Mouse (Mus musculus) kidney, adult 9 months (tissue): ENCODE measurements around the gene Ptp4a2.
"Not testable (repeated sequence)": the region's sequence is repeated elsewhere in the genome, so short reads cannot be mapped to it uniquely, and the experiment has no call there.

Experiments used
- DNase-seq: peaks from one replicate; pipeline ENCODE4 v3.0.0; 2022

Gene Ptp4a2

DNA sequence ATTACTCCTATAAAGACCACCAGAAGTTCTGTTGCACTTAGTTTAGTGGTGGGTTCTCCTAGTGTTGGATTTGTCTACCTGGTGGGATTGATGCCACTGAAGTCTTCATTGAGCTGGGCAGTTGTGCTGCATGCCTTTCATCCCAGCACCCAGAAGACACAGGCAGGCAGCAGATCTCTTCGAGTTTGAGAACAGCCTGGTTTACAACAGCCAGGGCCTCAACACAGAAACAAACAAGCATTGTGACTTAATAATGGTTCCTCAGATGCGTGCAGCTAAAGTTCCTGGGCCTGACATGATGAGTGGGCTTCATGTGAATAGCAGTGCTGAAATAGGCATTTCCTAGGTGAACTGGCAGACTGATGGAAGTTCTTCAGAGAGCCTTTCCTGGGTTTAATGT, 42.0 kb downstream of the Ptp4a2 start:
- DNase-seq = no peak

DNA sequence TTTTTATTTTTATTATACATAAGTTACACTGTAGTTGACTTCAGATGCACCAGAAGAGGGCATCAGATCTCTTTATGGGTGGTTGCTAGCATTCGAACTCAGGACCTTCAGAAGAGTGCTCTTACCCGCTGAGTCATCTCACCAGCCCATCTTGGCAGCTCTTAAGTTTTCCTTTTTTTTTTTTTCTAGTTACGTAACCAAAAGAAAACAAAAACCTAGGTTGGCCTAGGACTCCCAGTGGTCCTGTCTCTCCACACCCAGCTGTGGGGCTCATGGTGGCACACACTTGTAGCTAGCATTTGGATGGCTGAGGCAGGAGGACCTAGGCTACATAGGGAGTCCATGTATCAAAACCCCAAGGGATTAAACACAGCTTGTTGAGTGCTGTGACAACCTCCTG, 43.0 kb downstream of the Ptp4a2 start:
- no peak for DNase-seq

DNA sequence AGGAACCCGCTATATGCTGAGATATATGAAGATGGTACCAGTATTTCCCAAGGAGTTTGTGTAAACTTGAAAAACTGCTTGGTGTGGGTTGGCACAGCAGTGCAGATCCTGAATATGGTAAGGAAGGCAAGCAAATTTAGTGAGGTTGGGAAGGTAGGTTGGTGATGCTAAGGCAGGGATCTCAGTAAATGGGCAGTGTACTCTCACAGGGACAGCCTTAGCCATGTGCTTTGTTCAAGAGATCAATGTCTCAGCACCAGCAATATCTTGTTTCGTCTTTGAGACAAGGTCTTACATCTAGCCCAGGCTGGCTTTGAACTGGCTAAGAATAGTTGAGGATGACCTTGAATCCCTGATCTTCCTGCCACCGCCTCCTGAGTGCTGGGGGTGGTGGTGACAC, 43.6 kb downstream of the Ptp4a2 start:
- DNase-seq = no peak

DNA sequence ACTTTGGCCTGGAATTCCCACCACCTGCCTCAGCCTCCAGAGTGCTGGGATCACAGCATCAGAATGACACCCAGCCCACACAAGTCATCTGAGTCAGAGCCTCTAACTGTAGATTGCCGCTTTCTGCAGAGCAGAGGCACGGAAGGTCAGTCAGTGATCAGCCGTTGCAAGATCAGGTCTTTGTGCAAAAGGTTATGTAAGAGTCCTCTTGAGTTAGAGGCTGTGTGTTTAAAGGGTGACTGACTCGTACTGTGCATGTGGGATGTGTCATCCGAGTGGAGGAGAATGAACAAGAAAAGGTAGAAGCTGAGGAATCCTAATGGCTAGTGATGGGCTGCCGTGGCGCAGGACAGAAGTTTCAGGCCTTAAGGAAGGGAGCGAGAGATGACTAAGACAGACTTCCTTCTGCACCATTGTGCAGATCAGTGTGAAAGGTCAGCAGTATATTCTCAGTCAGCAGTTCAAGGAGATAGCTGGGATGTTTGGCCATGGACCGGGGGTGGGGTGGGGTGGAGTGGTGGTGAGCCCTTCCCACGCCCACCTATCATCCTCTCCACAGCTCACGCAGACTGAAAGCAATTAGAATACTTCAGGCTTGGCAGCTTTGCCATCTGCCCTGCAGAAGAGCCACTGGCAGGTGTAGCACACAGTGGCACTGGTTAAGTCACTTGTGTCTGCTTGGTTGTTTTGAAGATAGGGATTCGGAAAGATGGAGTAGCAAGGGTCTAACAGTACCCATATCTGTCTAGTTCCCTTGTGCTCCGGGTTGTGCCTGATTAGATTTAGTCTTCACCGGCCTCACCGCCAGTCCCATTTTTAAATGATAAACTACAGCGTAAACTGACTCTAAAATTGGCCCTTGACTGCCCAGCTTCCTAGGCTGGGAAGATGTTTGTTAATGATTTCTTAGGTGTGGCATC, 44.3 kb downstream of the Ptp4a2 start:
- peak; percentile 49 for DNase-seq

DNA sequence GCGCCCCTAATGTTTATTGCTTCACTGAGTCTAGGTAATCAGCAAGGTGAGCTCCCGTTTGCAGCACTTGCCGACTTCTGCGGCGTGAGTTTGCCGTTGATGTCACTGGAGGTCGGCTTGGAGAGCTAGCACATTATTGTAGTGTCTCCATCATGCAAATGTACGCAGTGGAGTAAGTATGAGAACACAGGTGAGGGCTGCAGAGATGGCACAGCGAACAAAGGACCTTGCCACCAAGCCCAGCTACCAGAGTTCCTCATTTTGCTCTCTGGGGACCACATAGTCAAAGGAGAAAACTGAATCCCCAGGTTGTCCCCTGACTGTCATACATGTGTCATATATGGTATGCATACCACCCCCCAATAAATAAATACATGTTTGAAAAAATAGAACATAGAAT, 49.4 kb downstream of the Ptp4a2 start:
- no peak for DNase-seq

DNA sequence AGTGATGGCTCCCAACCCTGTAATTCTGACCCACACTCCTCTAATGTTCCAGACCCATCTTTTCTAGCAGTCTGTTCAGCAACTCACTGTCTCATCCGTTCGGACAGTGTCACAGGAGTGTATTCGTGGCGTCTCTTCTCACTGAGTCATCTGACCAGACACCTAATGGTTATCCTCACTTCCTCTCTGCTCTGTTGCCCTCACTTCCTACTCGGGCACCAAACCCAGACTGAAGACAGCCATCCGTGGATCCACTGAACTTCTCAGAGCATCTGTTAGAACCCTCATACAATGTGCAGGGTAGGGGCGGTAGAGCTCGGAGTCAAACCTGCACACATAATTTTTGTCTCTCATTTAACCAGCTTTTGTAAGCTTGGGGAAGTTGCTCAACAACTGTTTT, 50.4 kb downstream of the Ptp4a2 start:
- DNase-seq = no peak

DNA sequence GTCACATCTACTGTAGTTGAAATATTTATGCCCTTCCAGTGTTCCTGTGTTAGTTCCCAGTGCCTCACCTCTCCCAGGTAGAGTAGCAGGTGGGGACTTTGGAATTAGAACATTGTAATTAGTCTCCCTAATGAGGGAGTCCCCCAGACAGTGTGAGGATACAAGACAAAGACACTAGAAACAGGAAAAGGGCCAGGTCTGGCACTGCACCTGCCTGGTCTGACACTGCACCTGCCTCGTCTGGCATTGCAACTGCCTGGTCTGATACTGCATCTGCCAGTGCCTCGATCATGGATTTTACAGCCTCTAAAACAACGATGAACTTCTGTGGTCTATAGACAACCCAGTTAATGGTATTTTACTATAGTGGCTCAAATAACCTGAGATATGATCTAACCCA, 51.3 kb downstream of the Ptp4a2 start:
- DNase-seq = no peak

DNA sequence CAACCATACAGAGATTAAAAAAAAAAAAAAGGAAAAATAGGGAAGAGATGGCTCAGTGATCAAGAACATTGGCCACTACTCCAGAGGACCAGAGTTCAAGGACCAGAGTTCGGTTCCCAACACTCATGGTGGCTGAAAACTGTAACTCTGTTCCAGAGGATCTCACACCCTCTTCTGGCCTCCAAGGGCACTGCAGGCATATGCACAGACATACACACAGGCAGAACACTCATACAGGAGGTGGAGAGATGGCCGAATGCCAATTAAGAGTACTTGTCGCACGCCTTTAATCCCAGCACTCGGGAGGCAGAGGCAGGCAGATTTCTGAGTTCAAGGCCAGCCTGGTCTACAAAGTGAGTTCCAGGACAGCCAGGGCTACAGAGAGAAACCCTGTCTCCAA, 55.2 kb downstream of the Ptp4a2 start:
- DNase-seq = not testable (repeated sequence)

DNA sequence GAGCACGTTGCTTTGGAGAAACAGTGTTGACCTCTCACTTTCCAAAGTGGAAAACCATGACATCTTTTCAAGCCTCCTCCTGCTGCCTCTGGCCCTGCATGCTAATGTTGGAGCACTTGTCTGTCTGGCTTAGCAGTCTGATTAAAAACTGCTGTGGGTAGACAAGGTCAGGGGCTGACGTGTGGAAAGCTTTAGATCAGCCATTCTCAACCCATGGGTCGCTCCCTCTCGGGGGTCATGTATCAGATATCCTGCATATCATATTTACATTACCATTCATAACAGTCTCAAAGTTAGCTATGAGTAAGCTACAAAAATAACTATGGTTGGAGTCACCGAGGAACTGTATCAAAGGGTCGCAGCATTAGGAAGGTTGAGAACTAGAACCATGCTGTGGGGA, 57.2 kb downstream of the Ptp4a2 start:
- no peak for DNase-seq

DNA sequence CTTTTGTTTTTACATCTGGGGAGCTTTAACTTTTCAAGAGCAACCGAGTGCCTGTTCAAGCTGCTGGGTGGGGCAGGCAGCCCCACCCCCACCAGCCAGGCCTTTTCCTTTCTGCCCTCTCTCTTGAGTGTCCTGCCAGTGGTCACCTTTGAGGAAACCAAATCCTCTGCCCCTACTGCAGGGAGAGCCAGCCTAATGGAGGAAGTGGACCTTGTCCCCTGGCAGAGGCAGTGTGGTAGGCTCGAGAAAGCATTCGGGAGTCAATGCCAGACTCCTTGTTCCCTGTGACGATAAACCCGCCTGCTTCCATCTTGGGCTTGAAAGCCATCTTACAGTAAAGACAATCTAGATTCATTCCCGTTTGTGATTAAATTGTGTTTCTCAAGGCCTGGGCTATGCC, 59.5 kb downstream of the Ptp4a2 start:
- DNase-seq = peak; percentile 57

DNA sequence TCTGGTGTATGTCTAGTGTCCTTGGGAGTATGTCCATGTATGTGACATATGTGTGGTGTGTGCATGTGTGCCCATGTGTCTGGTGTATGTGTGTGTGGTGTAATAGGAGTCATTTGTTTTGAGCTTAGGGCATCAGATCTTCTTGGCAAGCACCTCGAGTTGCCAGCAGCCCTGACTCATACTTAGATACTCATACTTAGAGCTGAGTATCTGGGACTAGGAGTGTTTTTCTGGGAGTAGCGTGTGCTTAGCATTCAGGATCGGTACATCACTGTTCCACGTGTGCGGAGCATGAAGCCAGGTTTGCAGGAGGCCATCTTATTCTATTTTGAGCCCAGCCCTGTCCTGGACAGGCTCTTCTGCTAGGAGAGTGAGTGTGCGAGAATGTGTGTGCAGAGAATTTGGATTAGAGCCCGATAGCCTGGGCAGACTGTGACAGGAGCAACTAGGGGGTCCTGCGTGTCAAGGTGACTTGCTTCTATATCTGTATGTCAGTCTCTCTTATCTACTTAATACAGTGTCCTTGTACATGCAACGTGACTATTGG, 61.4 kb downstream of the Ptp4a2 start:
- DNase-seq = no peak

DNA sequence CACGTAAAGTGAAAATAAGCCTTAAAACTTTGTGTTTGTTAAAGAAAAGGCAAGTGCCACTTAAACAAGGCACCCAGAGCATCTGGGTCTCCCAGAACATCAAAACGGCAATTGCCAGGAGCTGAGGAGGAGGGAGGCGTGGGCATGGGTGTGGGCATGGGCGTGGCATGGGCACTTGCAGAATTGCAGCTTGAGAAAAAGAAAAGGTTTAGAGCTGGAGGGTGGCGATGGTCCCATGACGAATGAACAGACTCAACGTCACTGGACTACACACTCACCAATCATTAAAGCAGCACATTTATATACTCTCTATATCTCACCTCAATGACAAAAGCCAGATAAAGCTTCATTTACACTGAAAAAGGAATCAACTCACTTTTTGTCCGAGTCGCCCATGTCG, 63.8 kb downstream of the Ptp4a2 start:
- DNase-seq = no peak

DNA sequence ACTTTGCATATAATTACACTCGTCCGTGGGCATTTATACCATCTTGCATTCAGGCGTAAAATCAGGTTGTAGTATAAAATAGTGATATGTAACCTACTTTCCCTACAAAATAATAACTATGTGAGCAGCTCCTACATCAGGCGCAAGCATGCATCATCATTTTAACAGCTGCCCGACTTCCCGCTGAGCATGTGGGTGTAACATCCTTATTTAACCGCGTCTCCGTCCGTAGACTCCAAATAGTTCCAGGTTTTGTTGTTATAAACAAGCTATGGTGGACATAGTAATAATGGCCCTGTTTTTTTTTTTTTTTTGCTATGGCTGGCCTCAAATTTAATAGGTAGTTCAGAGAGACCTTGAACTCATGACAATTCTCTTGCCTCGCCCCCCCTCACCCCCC, 64.4 kb downstream of the Ptp4a2 start:
- DNase-seq = no peak

DNA sequence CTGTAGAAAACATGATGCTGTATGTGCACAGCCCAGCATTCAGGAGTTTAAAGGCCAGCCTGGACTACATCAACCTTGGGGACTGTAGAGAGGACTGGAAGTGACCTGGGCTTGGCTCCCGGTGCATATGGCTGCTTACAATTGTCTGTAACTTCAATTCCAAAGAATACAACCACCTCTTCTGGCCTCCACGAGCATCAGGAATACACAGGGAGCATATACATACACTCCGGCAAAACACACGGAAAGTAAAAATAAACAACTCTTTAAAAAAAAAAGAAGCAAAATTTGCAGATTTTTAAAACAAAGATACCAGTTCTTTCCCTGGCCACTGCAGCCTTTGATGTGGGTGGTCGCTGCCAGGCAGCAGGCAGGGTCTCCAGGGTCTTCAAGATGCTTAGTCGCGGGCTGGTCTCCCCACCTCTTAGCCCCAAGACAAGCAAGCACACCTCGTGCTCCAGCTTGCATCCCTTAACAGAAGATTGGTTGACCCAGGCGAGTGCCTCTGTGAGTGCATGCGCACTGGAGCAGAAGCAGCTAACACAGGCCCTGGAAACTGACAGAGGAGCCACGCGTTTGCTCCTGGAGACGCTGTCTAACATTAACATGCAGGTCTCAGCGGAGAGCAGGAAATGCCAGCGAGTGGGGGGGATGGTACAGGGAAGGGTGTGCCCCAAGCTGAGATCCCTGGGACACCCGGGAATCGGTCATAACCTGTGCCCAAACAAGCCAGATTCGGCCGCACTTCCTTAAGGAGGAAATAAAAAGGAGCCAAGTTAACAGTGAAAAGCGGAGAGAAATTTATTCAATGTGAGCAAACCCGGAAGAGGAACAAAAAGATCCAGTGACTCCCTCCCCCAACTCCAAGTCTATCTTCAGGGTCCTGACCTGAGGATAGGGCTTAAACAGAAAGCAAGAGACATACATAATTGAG, 66.1 kb downstream of the Ptp4a2 start:
- peak; percentile 92 for DNase-seq

DNA sequence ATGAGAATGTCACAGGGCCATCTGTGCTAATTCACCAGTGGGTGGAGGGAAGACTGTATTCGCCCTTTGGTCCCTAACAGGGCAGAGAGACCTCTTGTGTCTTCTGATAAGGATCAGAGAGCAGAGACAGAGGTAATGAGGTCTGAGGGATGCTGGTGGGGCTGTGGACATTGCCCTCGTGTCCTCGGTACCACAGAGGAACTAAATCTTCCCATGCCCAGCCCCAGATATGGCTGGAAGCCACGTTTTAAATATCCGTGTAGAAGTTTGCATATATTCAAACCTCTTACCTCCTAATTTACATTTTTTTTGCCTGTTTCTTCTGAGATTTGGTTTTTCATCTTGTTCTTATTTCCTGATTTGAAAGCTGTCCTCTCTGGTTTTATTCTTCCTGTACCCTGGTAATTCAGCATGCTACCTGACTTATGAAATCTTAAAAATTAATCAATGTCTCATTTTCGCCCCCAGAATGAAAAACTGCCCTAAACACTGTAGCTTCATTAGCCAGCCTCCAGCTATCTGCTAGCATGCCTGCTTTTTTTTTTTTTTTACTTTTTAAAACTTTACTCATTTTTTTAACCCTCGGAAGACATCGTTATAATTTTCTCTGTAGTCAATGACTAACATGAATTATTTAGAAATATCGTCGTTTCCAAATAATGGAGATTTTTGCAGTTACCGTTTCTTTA, 67.1 kb downstream of the Ptp4a2 start:
- DNase-seq = peak; percentile 76

DNA sequence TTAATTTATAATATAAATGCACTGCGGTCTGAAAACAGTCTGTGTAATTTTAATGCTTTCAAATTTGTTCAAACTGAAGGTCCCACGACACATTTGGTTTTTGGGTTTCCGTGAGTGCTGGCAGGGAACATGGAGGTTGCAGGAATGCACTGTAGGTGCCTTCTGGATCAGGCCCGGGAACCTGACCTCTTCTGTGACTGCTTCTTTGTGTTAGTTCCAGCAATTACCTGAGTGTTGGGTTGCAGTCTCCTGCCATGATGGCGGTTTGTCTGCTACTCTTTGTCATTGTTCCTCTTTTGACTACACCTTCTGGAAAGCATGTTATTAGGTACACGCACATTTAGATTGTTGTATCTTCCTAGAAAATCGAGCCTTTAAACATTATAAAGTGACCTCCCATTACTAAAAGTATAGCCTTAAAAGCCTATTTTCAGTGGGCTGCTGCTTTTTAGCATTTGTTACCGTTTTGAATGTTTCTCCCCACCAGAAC, 67.7 kb downstream of the Ptp4a2 start:
- no peak for DNase-seq

DNA sequence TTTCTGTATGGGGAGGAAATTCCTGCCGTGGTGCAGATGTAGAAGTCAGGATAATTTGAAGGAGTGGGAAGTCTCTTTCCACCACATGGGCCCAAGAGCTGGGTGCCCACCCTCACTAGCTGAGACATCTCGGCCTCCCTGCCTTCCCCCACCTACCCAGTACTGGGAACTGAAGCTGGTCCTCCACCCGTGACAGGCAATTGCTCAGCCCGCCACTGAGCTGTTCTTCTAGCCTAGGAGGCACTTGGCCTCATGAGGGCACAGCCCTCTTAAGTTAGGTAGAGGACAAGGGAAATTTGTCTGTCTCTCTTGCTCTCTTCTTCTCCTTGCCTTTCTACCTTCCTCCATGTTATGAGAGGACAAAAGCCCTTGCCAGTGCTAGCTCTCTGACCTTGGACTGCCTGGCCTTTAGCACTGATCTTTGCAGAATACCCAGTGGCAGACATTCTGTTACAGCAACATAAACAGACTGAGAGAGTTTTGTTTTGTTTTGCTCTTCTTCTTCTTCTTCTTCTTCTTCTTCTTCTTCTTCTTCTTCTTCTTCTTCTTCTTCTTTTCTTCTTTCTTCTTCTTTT, 68.3 kb downstream of the Ptp4a2 start:
- no peak for DNase-seq

DNA sequence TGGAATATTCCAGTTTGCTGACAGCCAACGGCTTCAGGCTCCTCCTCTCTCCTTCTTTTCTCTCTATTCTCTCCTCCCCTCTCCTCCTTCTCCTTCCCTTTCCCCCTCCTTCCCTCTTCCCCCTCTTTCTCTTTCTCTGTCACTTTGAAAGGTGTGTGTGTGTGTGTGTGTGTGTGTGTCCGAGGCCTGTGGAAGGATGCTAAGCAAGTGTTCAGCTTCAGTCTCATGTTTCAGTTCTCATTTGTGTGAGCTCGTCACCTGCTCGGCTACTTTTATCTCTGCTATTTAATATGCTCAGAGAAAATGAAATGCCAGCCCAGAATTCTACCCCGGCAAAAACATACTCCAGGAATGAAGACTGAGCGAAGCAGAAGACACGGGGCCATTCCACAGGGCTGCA, 69.6 kb downstream of the Ptp4a2 start:
- no peak for DNase-seq

DNA sequence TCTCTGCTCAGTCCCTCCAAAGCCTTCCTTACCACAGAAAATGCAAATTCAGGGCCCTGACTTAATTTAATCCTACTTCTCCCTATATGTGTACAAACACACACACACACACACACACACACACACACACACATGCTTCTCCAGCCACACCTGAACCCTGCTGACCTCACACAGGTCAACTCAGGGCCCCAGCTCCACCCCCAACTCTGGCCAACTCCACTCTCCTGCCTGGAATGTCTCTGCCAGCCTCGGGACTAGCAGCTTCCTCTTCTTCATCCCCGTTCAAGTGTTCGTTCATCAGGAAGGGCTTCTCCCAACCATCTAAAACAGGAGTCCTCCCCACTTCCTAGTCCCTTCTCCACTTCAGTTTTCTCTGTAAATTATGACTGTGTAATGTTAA, 70.6 kb downstream of the Ptp4a2 start:
- no peak for DNase-seq

DNA sequence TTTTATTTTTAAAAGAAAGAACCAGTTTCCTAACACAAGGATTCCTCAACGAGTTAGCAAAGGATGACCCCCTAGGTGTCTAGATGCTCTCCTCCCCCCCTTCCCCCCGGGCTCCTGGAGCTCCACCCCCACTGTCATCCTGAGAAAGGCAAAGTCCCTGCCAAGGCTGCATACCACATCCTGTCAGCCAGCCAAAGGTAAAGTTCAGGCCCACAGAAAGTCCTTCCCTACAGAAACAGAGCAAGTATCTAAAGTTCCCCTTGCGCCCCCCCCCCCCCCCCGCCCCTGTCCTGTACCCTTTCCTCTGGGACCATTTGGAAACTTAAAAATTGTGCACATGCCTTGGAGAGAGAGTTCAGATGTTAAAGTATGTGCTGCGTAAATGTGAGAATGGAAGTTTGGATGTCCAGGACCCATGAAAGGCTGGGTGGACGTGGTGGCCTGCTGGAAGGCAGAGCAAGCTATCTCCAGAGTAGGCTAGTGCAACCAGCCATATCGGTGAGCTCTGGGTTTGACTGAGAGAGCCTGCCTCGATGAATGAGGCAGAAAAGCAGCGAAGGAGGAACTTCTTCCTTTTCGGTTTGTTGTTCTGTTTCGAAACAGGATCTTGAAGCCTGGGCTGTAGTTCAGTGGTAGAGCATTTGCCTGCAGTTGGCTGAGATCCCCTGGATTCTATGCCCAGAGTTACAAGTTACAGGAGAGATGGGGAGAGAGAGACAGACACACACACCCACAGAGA, 71.7 kb downstream of the Ptp4a2 start:
- peak; percentile 65 for DNase-seq

DNA sequence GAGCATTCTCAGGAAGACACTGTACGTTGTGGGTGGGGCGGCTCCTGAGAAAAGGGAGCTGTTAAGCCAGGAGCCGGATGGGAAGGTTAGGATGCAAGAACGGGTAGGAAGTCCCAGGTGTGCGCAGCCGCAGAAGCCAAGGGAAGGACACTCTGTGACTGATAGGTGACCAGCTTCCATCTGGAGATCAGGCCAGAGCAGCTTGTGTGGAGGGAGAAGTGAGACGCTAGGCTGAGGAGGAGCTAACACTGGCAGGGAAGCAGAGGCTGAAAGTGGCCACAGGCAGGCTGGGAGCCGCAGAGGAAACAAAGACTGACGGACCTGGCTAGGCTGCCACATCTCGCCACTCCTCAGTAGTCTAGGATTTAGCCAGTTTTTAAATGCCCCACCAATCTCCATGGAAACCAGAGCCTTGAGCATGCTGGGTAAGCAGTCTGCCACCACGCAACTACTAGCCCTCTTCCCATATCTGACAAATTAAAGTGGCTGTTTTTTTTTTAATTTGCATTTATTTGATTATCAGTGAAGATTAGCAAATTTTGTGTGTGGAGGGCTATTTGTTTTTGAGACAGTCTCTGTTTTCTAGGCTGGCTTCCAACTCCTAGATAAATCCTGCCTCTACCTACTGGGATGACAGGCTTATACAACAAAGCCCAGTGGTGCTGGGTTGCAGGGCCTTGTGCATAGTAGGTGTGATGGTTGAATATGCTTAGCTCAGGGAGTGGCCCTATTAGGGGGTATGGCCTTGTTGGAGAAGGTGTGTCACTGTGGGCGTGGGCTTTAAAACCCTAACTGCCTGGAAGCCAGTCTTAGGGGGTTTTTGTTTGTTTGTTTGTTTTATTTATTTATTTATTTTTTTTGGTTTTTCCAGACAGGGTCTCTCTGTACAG, 73.3 kb downstream of the Ptp4a2 start:
- DNase-seq = no peak
